Mouse (Mus musculus) liver, postnatal 0 days (tissue): ENCODE measurements around the gene Mau2.

Experiments used
- CTCF ChIP-seq: sonication (generic); IDR thresholded peaks from 2 replicates; pipeline ENCODE4 v1.5.1; 2016; ENCODE audit warnings: antibody characterized with exemption, low read depth
- EP300 ChIP-seq: IDR thresholded peaks from 2 replicates; pipeline ENCODE4 v1.6.1; 2016; ENCODE audit warnings: antibody characterized with exemption, low read depth, mild to moderate bottlenecking

GRCm38 (mm10) chr8:70073120-70073519, 30.6 kb upstream of the Mau2 start:
- TF ChIP-seq CTCF = no peak
- no peak for TF ChIP-seq EP300
